Mouse (Mus musculus): ENCODE measurements around the gene Magi3. TPM values are rescaled to one million over a fixed set of nuclear protein-coding genes. Genes with fewer than 3 reads are reported as not detected.
A peak's percentile ranks its signal among the peaks of the same experiment; 100 is the strongest.

Gene Magi3
- polyA plus RNA-seq, 1 experiment from 2014 or later = 5.6 TPM

DNA sequence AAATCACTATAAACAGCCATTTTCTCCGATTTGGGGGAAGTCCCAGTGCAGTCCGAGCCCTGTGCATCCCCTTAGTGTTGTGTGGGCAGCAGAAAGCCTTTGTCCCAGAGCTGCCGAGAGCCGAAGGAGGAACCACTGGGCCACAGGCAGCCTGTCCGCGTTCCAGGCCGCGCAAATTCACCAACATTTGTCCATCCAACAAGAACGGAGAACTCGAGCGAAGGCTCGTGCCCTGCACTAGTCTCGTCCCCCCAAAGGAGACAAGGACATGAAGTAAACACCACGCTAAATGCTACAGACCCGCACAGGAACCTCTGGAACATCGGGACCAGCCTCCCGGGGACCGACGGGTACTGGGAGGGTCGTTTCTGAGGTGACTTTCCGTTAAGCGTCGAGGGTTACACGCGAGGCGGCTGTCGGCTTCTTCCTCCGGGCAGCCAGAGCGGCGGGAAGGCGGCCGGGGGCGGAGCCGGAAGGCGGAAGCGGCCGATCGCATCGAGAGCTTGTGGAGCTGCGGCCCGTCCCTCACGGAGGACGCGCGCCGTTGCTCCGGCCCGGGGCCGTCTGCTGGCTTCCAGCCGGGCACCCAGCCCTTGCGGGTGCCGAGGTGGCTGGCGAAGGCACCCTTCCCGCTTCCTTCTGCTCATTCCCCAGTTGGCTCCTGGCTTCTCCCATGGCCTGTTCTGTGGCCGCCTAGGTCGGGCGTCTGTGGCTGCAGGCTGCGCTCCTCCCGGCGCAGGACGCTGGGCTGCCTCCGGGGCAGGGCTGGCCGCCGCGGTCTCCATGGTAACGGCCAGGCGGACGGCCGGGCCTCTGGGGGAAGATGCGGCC, 252.1 kb downstream of the Magi3 start, which contains the start of gene Phtf1:
Gene Phtf1 (plus strand): TSS at position 250 of the 831 bp plus-strand sequence.
- peak; percentile 98 for ATAC-seq (ENCODE audit: low FRiP score)
- Histone ChIP-seq H3K4me2 (peak within 1 kb of the TSS; percentile 84), H3K9me3 (no peaks in the 10 kb centered on the region), H3K4me1 (peaks cover 13% of the 10 kb centered on the region), H3K36me3 (replicated peaks) (peaks cover 24% of the 10 kb centered on the region), H3K27ac (peak within 1 kb of the TSS; percentile 98), H3K4me3 (replicated peaks) (peak within 1 kb of the TSS; percentile 91), H3K9ac (peak within 1 kb of the TSS; percentile 88), H3K27me3 (no peaks in the 10 kb centered on the region)
- WGBS = under 1% methylated on average over 69 of the region's 70 CpGs

DNA sequence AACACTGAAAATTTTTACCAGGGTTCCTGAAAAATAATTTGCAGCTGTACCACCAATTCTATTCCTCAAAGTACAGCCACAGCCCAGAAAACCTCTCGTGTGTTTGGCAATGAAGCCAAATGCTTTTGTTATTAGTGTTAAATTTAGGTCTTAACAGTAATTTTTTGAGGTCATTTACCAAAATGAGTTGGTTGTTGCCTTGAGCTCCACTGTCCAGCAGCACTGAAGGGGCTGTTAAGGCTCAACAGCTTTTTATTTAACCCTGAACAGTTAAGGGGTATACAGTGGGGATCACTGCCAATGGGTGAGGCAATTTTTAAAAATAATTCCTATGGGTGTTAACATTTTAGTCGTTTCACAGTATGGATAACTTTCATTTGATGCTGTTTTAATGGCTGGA, 252.9 kb downstream of the Magi3 start:
- Histone ChIP-seq H3K4me2 (peak overlapping the region; percentile 84), H3K4me3 (replicated peaks) (peak overlapping the region; percentile 91), H3K27me3 (no peaks in the 10 kb centered on the region), H3K27ac (peak overlapping the region; percentile 98), H3K9me3 (no peaks in the 10 kb centered on the region), H3K9ac (peak overlapping the region; percentile 88), H3K4me1 (peaks cover 13% of the 10 kb centered on the region), H3K36me3 (replicated peaks) (peaks cover 25% of the 10 kb centered on the region)
- 17% methylated on average over 2 of the region's 2 CpGs for WGBS
- no peak for ATAC-seq (ENCODE audit: low FRiP score)
